Mouse (Mus musculus) forebrain, embryonic 12.5 days (tissue): Measurements from ENCODE around the gene 1700029H14Rik. TPM values are rescaled to one million over a fixed set of nuclear protein-coding genes. Genes with fewer than 3 reads are reported as not detected.

Experiments
- ATAC-seq: fragments of 200-750 bp; cut with Nextera tagmentation; 2 replicates; pipeline ENCODE4 v1.8.0; 2017; ENCODE audit warnings: moderate TSS enrichment; ENCODE audit not compliant: low FRiP score
- H3K27ac ChIP-seq: fragments of 300-500 bp; sonication (generic); 2 replicates; pipeline ENCODE4 v1.5.1; 2016; ENCODE audit warnings: mild to moderate bottlenecking
- H3K27me3 ChIP-seq: fragments of 300-500 bp; sonication (generic); 2 replicates; pipeline ENCODE4 v1.6.1; 2016; ENCODE audit warnings: mild to moderate bottlenecking
- H3K36me3 ChIP-seq: fragments of 300-500 bp; sonication (generic); replicated peaks from 2 replicates; pipeline ENCODE4 v1.6.1; 2016; ENCODE audit warnings: mild to moderate bottlenecking
- H3K4me1 ChIP-seq: fragments of 300-500 bp; sonication (generic); 2 replicates; pipeline ENCODE4 v1.6.1; 2016
- H3K4me2 ChIP-seq: fragments of 300-500 bp; sonication (generic); 2 replicates; pipeline ENCODE4 v1.6.1; 2016; ENCODE audit warnings: mild to moderate bottlenecking, moderate library complexity
- H3K4me3 ChIP-seq: fragments of 300-500 bp; sonication (generic); replicated peaks from 2 replicates; pipeline ENCODE4 v1.5.1; 2016; ENCODE audit warnings: mild to moderate bottlenecking
- H3K9ac ChIP-seq: fragments of 300-500 bp; sonication (generic); 2 replicates; pipeline ENCODE4 v1.6.1; 2016; ENCODE audit warnings: mild to moderate bottlenecking
- H3K9me3 ChIP-seq: fragments of 300-500 bp; sonication (generic); 2 replicates; pipeline ENCODE4 v1.6.1; 2016
- WGBS: fragments of 180-500 bp; shearing (Covaris S2); methylation state at CpG from one replicate; pipeline ENCODE4 v1.1.7; 2016; 5-methylcytosine and 5-hydroxymethylcytosine counted together
- polyA plus RNA-seq: library from polyadenylated mRNA; unstranded; fragments of >200 nt; fragmentation: Nextera tagmentation; extraction: Ambion mirVana; gene quantifications from 2 replicates; pipeline ENCODE4 v1.2.1, GENCODE M21; 2016

Gene 1700029H14Rik
- polyA plus RNA-seq, 1 experiment from 2014 or later = not detected

DNA sequence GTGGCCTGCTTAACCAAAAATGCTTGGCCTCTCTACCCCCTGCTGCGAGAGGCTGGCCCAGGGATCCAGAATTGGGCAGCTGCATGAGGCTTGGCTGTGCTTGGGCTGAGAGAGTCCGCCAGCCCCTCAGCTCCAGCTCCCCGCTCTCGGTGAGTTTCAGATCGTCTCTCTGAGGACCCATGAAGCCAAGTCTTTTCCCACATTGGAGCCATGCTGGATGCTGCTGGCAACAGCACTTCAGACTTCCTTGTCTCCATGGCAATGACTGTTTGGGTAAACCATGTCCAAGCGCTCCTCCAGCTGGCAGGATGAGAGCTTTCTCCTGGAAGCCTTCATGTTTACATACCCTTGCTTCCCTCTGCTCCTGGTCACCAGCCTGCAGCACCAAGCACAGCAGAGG lies 23.4 kb downstream of the 1700029H14Rik start:
- no peaks in the 10 kb centered on the region for H3K36me3 ChIP-seq
- H3K9me3 ChIP-seq = 0 out of 2 replicates have a peak, but pooled peaks cover 3% of the 10 kb centered on the region
- no peak overlapping the region for H3K4me3 ChIP-seq
- H3K9ac ChIP-seq = no peak overlapping the region
- no peak overlapping the region for H3K27ac ChIP-seq
- no peak overlapping the region for H3K4me2 ChIP-seq
- H3K4me1 ChIP-seq = no peaks in the 10 kb centered on the region
- no peaks in the 10 kb centered on the region for H3K27me3 ChIP-seq
- WGBS = 72% methylated on average over 6 of the region's 6 CpGs
- ATAC-seq = no peak

DNA sequence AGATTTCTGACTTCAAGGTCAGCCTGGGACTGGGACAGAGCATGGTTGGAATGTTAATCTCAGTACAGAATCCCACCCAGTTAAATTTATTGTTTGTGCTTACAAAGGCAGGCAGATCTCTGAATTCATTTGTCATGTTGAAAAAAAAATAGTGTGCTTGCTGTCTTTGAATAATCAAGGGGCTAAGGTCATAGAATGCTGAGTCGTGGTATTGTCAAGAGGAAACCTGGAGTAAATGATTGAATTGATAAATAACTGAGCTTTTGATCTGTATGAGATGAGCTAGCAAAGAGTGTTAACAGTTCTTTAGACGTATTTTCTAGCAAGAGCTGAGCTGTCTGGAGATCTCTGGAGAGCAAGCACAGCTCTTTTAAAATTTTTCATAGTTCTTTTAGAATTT lies 25.2 kb downstream of the 1700029H14Rik start:
- no peak for ATAC-seq
- Histone ChIP-seq H3K4me3 (no peak overlapping the region), H3K9me3 (no peaks in the 10 kb centered on the region), H3K36me3 (no peaks in the 10 kb centered on the region), H3K4me1 (peaks cover under 1% of the 10 kb centered on the region; the same call in 1 of the 2 replicates), H3K4me2 (no peak overlapping the region), H3K27me3 (no peaks in the 10 kb centered on the region), H3K27ac (no peak overlapping the region), H3K9ac (no peak overlapping the region)
- WGBS = 51% methylated on average over 2 of the region's 2 CpGs

DNA sequence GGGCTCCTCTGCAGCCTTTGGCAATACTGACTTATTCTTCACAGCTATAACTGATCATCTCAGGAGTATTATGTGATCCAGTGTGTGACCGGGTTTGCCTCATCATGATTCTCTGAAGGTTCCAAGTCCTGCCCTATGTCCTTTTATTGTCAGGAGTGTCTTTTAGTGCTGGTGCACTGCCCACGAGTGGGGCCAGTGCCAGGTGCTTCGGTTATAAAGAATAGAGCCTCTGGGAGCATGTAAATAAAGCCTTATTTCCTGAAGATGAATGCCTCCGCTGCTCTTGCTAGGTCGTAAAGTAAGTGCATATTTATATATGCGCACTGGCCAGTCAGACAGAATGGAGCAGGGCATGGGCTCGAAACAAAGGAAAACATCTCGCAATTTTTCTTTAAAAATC lies 29.1 kb downstream of the 1700029H14Rik start:
- Histone ChIP-seq H3K27me3 (peaks cover 3% of the 10 kb centered on the region; the same call in 1 of the 2 replicates), H3K4me2 (no peak overlapping the region), H3K9me3 (no peaks in the 10 kb centered on the region), H3K9ac (no peak overlapping the region), H3K4me1 (peaks cover 16% of the 10 kb centered on the region), H3K36me3 (no peaks in the 10 kb centered on the region), H3K27ac (no peak overlapping the region), H3K4me3 (no peak overlapping the region)
- ATAC-seq = no peak
- WGBS = 81% methylated on average over 8 of the region's 8 CpGs

DNA sequence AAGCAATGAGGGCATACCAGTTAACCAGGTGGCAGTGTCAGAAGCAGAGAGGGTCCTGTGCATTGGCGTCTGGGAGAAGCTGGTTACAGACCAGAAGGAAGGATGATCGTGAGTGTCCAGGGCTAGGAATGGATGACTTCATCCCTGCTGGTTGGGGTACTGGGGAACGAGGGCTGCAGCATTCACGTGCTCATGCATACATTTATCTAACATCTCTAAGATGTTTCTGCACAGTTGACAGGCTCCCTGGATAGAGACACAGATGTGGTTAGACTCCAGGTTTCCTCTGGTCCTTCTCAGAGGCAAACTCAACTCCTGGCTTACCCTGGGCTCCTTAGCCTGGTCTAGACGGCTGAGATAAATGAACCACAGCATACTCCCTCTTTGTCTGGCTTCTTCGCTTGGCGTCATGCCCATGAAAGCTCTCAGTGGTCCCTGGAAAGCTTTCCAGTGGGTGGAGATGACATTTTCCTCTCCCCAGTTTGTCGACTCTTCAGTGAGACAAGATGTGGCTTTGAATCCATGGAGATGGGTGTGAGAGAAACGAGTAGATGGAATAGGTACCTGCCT lies 30.6 kb downstream of the 1700029H14Rik start:
- 87% methylated on average over 9 of the region's 9 CpGs for WGBS
- Histone ChIP-seq H3K27me3 (peaks cover 3% of the 10 kb centered on the region; the same call in 1 of the 2 replicates), H3K9ac (no peak overlapping the region), H3K36me3 (no peaks in the 10 kb centered on the region), H3K4me2 (no peak overlapping the region), H3K4me1 (peaks cover 16% of the 10 kb centered on the region), H3K27ac (0 out of 2 replicates have a peak overlapping the region, but pooled peaks have one; percentile 25), H3K4me3 (no peak overlapping the region), H3K9me3 (no peaks in the 10 kb centered on the region)
- no peak for ATAC-seq

DNA sequence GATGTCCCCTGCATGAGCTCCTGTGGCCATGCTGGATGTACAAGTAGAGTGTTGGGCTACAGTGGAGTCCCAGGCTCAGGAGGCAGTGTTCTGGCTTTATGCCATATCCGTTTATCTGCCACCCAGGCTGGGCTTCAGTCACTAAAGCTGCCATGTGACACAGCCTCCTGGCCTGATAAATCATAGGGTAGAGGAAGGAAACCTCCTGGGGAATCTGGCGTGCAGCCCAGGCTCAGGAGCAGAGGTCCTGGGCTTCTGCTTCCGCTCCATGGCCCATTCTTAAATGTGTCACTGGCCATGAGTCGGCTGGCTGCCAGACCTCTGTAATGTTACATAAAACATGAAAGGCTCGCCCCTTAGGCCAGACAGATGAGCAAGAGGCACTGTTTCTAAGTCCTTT lies 31.3 kb downstream of the 1700029H14Rik start:
- no peak for ATAC-seq
- Histone ChIP-seq H3K27ac (no peak overlapping the region), H3K4me2 (no peak overlapping the region), H3K9me3 (no peaks in the 10 kb centered on the region), H3K4me3 (no peak overlapping the region), H3K9ac (no peak overlapping the region), H3K27me3 (peaks cover 3% of the 10 kb centered on the region; the same call in 1 of the 2 replicates), H3K36me3 (no peaks in the 10 kb centered on the region), H3K4me1 (peaks cover 16% of the 10 kb centered on the region)
- WGBS = 63% methylated on average over 5 of the region's 5 CpGs

DNA sequence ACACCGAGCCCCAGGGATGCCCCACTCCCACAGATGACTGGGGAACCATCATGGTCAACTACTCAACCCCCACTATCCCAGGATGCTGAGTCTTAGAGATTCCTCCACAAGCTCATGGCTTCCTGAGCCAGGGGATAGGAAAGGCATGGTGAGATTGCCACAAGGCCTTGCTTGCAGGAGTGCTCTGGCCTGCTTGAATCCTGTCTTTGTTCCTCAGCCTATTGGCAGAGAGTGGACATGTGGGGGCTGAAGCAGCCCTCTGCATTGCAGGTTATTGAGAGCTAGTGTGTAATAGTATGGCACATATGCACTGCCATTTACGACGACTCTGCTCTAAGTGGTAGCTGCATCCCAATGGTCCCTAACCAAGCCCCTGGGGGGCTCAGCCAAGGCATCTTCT lies 31.9 kb downstream of the 1700029H14Rik start:
- H3K4me1 ChIP-seq = peaks cover 16% of the 10 kb centered on the region
- H3K4me2 ChIP-seq = no peak overlapping the region
- no peaks in the 10 kb centered on the region for H3K36me3 ChIP-seq
- H3K4me3 ChIP-seq = no peak overlapping the region
- 85% methylated on average over 3 of the region's 3 CpGs for WGBS
- H3K9me3 ChIP-seq = no peaks in the 10 kb centered on the region
- H3K27ac ChIP-seq = no peak overlapping the region
- no peak overlapping the region for H3K9ac ChIP-seq
- no peak for ATAC-seq
- H3K27me3 ChIP-seq = peaks cover 3% of the 10 kb centered on the region; the same call in 1 of the 2 replicates

DNA sequence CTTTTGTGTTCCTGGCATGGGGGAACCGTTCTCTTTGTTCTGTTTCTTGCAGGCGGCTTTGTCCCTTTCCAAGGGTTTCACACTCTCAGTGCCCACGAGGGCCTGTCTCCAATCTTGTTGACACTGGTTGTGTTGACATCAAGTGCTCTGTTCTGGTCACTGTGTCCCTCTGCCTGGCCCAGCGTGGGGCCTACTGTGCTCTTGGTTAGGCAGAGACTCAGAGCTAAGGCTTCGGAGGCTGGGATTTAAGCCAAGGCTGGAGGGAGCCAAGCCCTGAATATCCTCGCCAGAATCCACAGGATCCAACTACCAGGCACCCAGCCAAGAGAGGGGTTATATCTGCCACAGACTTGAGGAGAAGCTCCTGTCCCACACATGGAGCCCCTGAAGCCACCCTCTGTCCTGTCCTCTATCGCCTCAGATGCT lies 32.4 kb downstream of the 1700029H14Rik start:
- peaks cover 3% of the 10 kb centered on the region; the same call in 1 of the 2 replicates for H3K27me3 ChIP-seq
- WGBS = 70% methylated on average over 7 of the region's 7 CpGs
- H3K4me3 ChIP-seq = no peak overlapping the region
- H3K4me1 ChIP-seq = peaks cover 16% of the 10 kb centered on the region
- no peak overlapping the region for H3K4me2 ChIP-seq
- no peak overlapping the region for H3K9ac ChIP-seq
- H3K9me3 ChIP-seq = no peaks in the 10 kb centered on the region
- H3K36me3 ChIP-seq = no peaks in the 10 kb centered on the region
- ATAC-seq = no peak
- no peak overlapping the region for H3K27ac ChIP-seq

DNA sequence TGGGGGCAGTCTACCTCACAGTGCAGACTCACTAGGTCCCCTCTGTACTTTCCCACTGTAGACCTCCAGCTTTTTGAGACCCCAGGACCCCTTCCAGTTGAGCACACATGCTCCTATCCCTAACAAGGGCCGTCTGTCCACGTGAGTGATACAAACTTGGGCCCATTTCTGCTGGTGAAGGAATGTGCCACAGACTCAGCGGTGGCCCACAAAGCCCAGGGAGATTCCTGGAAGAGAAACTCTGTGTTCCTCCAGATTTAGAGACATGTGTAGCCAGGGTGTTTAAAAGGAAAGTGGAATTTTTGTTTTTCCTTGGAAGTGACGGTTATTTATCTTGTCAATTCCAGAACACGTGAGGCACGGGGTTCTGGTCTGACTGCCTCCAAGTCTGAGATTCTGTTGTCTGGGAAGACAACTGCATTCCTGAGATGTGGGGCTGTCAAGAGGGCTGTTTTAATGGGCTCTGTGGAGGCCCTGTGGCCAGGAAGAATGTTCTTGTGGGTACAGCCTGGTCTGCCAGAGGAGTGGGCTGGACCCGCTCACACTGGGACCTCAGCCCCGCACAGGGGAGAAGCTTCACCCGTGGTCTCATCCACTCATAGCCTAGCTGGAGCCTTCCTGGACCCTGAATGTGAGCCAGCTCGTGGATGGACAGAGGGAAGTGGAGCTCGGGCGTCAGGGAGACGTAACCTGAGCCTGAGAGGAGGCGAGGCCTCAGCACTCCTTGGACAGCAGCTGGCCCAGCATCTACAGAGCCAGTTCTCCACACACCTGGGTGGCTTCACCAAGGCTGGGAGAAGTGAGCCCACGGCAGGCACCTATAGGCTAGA lies 33.0 kb downstream of the 1700029H14Rik start:
- Histone ChIP-seq H3K9ac (no peak overlapping the region), H3K27me3 (peaks cover 3% of the 10 kb centered on the region; the same call in 1 of the 2 replicates), H3K4me3 (no peak overlapping the region), H3K9me3 (no peaks in the 10 kb centered on the region), H3K36me3 (no peaks in the 10 kb centered on the region), H3K4me1 (peaks cover 16% of the 10 kb centered on the region), H3K4me2 (no peak overlapping the region), H3K27ac (no peak overlapping the region)
- no peak for ATAC-seq
- 73% methylated on average over 15 of the region's 15 CpGs for WGBS

DNA sequence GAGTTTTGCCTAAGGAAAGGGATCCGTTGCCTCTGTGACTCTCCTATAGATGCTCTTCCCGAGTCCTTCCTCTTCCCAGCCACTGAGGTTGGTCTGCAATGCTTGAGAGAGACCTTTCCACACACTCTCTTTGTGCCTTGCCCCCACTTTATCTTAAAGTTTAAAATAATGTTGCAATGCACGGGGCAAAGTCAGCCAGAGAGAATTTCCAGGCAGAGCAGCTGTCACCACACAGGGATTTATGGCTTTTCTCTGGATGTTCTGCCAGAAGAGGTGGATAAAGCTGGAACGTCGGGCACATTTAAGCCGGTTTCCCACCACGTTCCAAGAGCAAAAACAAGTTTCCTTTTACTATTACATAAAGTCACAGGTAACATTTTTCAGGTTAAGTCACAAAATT lies 40.9 kb downstream of the 1700029H14Rik start:
- no peak for ATAC-seq
- no peaks in the 10 kb centered on the region for H3K9me3 ChIP-seq
- no peaks in the 10 kb centered on the region for H3K4me1 ChIP-seq
- no peak overlapping the region for H3K4me3 ChIP-seq
- 0 out of 2 replicates have a peak, but pooled peaks cover 4% of the 10 kb centered on the region for H3K27me3 ChIP-seq
- no peaks in the 10 kb centered on the region for H3K36me3 ChIP-seq
- WGBS = 85% methylated on average over 7 of the region's 7 CpGs
- no peak overlapping the region for H3K27ac ChIP-seq
- no peak overlapping the region for H3K9ac ChIP-seq
- no peak overlapping the region for H3K4me2 ChIP-seq

DNA sequence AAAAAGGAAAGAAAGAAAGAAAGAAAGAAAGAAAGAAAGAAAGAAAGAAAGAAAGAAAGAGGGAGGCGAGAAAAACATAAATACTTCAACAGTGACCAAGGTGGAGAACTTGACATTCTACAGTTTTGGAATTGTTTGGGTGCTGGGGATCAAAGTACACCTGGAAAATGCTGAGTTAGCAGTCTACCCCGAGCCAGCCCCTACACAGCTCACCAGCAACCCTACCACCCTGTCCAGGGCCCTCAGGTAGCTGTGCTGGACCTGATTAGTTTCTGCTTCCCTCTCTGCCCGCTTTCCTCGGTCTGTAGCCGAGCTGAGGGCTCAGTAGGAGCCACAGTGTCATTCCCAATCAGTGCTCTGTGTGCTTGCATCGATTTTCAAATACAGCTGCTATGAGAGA lies 41.9 kb downstream of the 1700029H14Rik start:
- no peak overlapping the region for H3K4me3 ChIP-seq
- H3K9ac ChIP-seq = no peak overlapping the region
- 73% methylated on average over 6 of the region's 6 CpGs for WGBS

DNA sequence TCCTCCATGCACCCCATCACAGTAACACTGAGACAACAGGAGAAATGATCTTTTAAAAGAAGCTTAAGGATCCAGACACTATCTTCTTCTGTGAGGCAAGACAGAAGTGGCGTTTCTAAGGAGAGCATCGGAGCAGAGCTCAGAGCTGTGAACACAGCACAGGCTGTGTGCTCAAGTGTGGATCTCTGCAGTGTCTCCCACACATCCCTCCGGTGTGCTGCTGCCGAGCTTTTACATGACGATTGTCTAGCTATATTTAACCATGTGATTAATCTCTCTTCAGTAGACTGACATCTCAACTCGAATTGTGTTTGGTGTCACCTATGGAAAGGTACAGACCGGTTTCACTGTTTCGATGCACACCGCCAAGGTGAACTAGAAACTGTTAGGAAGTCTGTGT lies 42.8 kb downstream of the 1700029H14Rik start:
- 91% methylated on average over 9 of the region's 9 CpGs for WGBS

More for the DNA sequence above, 41.9 kb downstream of the 1700029H14Rik start:
- H3K27me3 ChIP-seq = 0 out of 2 replicates have a peak, but pooled peaks cover 4% of the 10 kb centered on the region
- no peaks in the 10 kb centered on the region for H3K9me3 ChIP-seq
- no peak overlapping the region for H3K27ac ChIP-seq
- H3K4me2 ChIP-seq = no peak overlapping the region
- no peaks in the 10 kb centered on the region for H3K36me3 ChIP-seq
- ATAC-seq = no peak
- no peaks in the 10 kb centered on the region for H3K4me1 ChIP-seq

DNA sequence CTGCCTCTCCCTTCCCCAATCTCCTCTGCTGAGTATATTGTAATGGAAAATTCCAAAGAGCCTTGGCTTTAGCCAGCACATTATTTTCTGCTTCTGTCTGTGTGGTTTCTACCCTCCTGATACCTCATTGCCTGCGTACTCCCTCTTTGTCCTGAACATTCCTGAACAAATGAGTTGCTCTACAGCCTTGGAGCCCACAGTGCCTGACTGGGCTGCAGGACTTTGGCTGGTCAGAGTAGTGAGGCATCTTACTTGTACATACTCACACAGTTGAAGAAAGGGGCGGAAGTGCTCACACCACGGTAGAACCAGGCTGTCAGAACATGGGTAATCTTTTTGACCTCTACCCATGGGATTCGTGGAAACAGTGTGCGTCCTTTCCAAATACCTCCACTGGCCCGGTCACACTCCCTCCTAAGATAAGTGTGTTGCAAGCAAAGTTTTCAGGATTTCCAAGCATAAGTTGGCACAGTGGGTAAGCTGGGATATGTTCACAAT lies 44.9 kb downstream of the 1700029H14Rik start:
- ATAC-seq = no peak
- H3K9me3 ChIP-seq = no peaks in the 10 kb centered on the region
- WGBS = 91% methylated on average over 6 of the region's 6 CpGs

More for the DNA sequence above, 42.8 kb downstream of the 1700029H14Rik start:
- no peak overlapping the region for H3K9ac ChIP-seq
- H3K4me1 ChIP-seq = no peaks in the 10 kb centered on the region
- H3K27me3 ChIP-seq = 0 out of 2 replicates have a peak, but pooled peaks cover 4% of the 10 kb centered on the region
- H3K9me3 ChIP-seq = no peaks in the 10 kb centered on the region
- H3K36me3 ChIP-seq = no peaks in the 10 kb centered on the region
- no peak overlapping the region for H3K4me3 ChIP-seq
- H3K27ac ChIP-seq = no peak overlapping the region
- no peak overlapping the region for H3K4me2 ChIP-seq
- ATAC-seq = no peak

More for the DNA sequence above, 44.9 kb downstream of the 1700029H14Rik start:
- H3K27me3 ChIP-seq = no peaks in the 10 kb centered on the region
- H3K36me3 ChIP-seq = no peaks in the 10 kb centered on the region
- H3K27ac ChIP-seq = no peak overlapping the region
- no peak overlapping the region for H3K4me3 ChIP-seq
- no peaks in the 10 kb centered on the region for H3K4me1 ChIP-seq
- no peak overlapping the region for H3K4me2 ChIP-seq
- no peak overlapping the region for H3K9ac ChIP-seq
